Mouse (Mus musculus): ENCODE measurements at regions not wholly inside any gene's neighbourhood (a gene's known extent, or its start where the extent isn't known, plus 50 kb on each side); places are given as distances from the start of the nearest gene placed in this dataset.

GRCm38 (mm10) chr14:24876508-24876907 is 389.6 kb downstream of the Rps24 start:
- no peak for DNase-seq (ENCODE audit: low spot score in 2 of 2)

GRCm38 (mm10) chr14:24877853-24878252 is 390.9 kb downstream of the Rps24 start:
- DNase-seq (ENCODE audit: low spot score in 2 of 2), result no peak

GRCm38 (mm10) chr14:24886164-24886563 is 399.2 kb downstream of the Rps24 start:
- DNase-seq (ENCODE audit: low spot score in 2 of 2), result no peak

GRCm38 (mm10) chr14:24886896-24887421 is 400.0 kb downstream of the Rps24 start:
- no peak for DNase-seq (ENCODE audit: low spot score in 2 of 2)

- DNase-seq (ENCODE audit: low spot score in 2 of 2), result no peak
Observed at GRCm38 (mm10) chr14:24890856-24891255, 403.9 kb downstream of the Rps24 start.

GRCm38 (mm10) chr14:24895196-24895595 is 408.3 kb downstream of the Rps24 start:
- DNase-seq (ENCODE audit: low spot score in 2 of 2), result no peak

- no peak for DNase-seq (ENCODE audit: low spot score in 2 of 2)
Observed at GRCm38 (mm10) chr14:24896681-24897080, 409.8 kb downstream of the Rps24 start.

GRCm38 (mm10) chr14:24900501-24901179 is 413.7 kb downstream of the Rps24 start:
- peak in 1 of 2 experiments; percentile 38 for DNase-seq (ENCODE audit: low spot score in 2 of 2)

- DNase-seq (ENCODE audit: low spot score in 2 of 2), result no peak
Observed at GRCm38 (mm10) chr14:24901726-24902125, 414.8 kb downstream of the Rps24 start.

- DNase-seq (ENCODE audit: low spot score in 2 of 2), result no peak
Observed at GRCm38 (mm10) chr14:24902870-24903269, 415.9 kb downstream of the Rps24 start.

- DNase-seq (ENCODE audit: low spot score in 2 of 2), result no peak
Observed at GRCm38 (mm10) chr14:24904712-24905111, 417.8 kb downstream of the Rps24 start.

- DNase-seq (ENCODE audit: low spot score in 2 of 2), result no peak
Observed at GRCm38 (mm10) chr14:24906916-24907315, 420.0 kb downstream of the Rps24 start.

- DNase-seq (ENCODE audit: low spot score in 2 of 2), result no peak
Observed at GRCm38 (mm10) chr14:24908377-24908776, 421.5 kb downstream of the Rps24 start.

GRCm38 (mm10) chr14:24911621-24912020 is 424.7 kb downstream of the Rps24 start:
- DNase-seq (ENCODE audit: low spot score in 2 of 2), result no peak

GRCm38 (mm10) chr14:24919056-24919455 is 432.1 kb downstream of the Rps24 start:
- DNase-seq (ENCODE audit: low spot score in 2 of 2), result no peak

GRCm38 (mm10) chr14:24922006-24922405 is 435.1 kb downstream of the Rps24 start:
- no peak for DNase-seq (ENCODE audit: low spot score in 2 of 2)

GRCm38 (mm10) chr14:24924561-24924960 is 437.6 kb downstream of the Rps24 start:
- DNase-seq (ENCODE audit: low spot score in 2 of 2), result no peak

- no peak for DNase-seq (ENCODE audit: low spot score in 2 of 2)
Observed at GRCm38 (mm10) chr14:24926086-24927048, 439.4 kb downstream of the Rps24 start.

- no peak for DNase-seq (ENCODE audit: low spot score in 2 of 2)
Observed at GRCm38 (mm10) chr14:24928726-24929125, 441.8 kb downstream of the Rps24 start.

- DNase-seq (ENCODE audit: low spot score in 2 of 2), result no peak
Observed at GRCm38 (mm10) chr14:24930251-24930650, 443.3 kb downstream of the Rps24 start.

- DNase-seq (ENCODE audit: low spot score in 2 of 2), result no peak
Observed at GRCm38 (mm10) chr14:24937876-24938275, 451.0 kb downstream of the Rps24 start.

- no peak for DNase-seq (ENCODE audit: low spot score in 2 of 2)
Observed at GRCm38 (mm10) chr14:24939068-24939467, 452.1 kb downstream of the Rps24 start.

All from gastrocnemius, postnatal 4 days (tissue).